Mouse (Mus musculus) heart, embryonic 11.5 days (tissue): ENCODE data around the gene St14. TPM values are rescaled to one million over a fixed set of nuclear protein-coding genes. Genes with fewer than 3 reads are reported as not detected.
A peak's percentile ranks its signal among the peaks of the same experiment; 100 is the strongest.
"Not testable (repeated sequence)": the region's sequence is repeated elsewhere in the genome, so short reads cannot be mapped to it uniquely, and the experiment has no call there.

Experiments
- ATAC-seq: fragments of 200-750 bp; cut with Nextera tagmentation; replicated peaks from 2 replicates; pipeline ENCODE4 v1.8.0; 2017; ENCODE audit warnings: moderate library complexity; ENCODE audit not compliant: insufficient number of reproducible peaks, low FRiP score, low TSS enrichment
- H3K27ac ChIP-seq: fragments of 300-500 bp; sonication (generic); 2 replicates; pipeline ENCODE4 v1.5.1; 2014; ENCODE audit warnings: mild to moderate bottlenecking, low read depth, low read length
- H3K27me3 ChIP-seq: fragments of 300-500 bp; sonication (generic); 2 replicates; pipeline ENCODE4 v1.6.1; 2014; ENCODE audit warnings: mild to moderate bottlenecking, low read length, mixed read lengths; ENCODE audit not compliant: control insufficient read depth, insufficient read depth
- H3K36me3 ChIP-seq: fragments of 300-500 bp; sonication (generic); 2 replicates; pipeline ENCODE4 v1.6.1; 2014; ENCODE audit warnings: mild to moderate bottlenecking, low read length, moderate library complexity, mixed read lengths; ENCODE audit not compliant: control insufficient read depth, insufficient read depth
- H3K4me1 ChIP-seq: fragments of 300-500 bp; sonication (generic); 2 replicates; pipeline ENCODE4 v1.6.1; 2014; ENCODE audit warnings: low read length; ENCODE audit not compliant: control insufficient read depth, insufficient read depth
- H3K4me2 ChIP-seq: fragments of 300-500 bp; sonication (generic); 2 replicates; pipeline ENCODE4 v1.6.1; 2014; ENCODE audit warnings: mild to moderate bottlenecking, moderate library complexity
- H3K4me3 ChIP-seq: fragments of 300-500 bp; sonication (generic); 2 replicates; pipeline ENCODE4 v1.5.1; 2014; ENCODE audit warnings: low read depth, low read length
- H3K9ac ChIP-seq: fragments of 300-500 bp; sonication (generic); 2 replicates; pipeline ENCODE4 v1.6.1; 2014; ENCODE audit warnings: mild to moderate bottlenecking, low read depth, low read length, moderate library complexity
- H3K9me3 ChIP-seq: fragments of 300-500 bp; sonication (generic); replicated peaks from 2 replicates; pipeline ENCODE4 v1.6.1; 2016; ENCODE audit warnings: low read length; ENCODE audit not compliant: control insufficient read depth
- WGBS: fragments of 180-500 bp; shearing (Covaris S2); extraction: QIAGEN DNeasy Blood & Tissue Kit; methylation state at CpG from one replicate; pipeline ENCODE4 v1.1.7; 2014; ENCODE audit not compliant: insufficient replicate concordance; 5-methylcytosine and 5-hydroxymethylcytosine counted together
- polyA plus RNA-seq: library from polyadenylated mRNA; unstranded; fragments of >200 nt; fragmentation: Nextera tagmentation; extraction: Ambion mirVana; gene quantifications from 2 replicates; pipeline ENCODE4 v1.2.1, GENCODE M21; 2014

St14 gene
- polyA plus RNA-seq = 0.63 and 0.96 TPM in 2 replicates

DNA sequence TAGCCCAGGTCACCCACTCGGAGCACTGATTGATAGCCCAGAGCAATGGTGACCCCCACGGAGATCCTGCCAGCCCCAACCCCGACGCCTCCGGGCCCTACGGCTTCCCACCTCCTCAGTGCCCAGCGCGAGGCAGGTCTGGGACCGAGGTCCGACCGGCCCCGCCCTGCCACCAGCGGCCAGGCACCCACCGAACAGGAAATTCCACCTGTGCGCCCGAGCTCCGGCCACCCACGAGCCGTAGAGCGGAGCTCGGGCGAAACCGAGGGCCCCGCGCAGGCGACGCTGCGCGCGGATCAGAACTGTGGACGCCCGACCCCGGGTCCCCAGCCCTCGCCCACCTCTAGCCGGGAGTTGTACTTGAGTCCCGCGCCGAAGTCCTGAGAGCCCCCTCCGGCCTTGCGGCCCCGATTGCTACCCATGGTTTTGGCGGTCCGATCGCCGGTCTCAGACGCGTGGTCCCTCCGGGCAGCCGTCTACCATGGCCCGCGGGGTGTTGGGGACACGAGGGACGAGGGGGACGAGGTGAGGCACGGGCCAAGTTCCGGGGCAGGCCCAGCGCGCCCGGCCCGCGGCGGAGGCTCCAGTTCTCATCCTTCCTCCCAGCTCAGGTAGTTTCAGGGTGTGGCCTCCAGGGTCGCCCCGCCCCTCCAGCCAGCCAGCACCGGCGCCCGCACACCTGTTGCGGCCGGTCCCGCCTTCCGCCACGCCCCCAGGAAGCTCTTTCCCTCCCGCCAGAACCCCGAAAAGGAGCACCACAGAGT is at the start of gene St14:
Gene St14 (minus strand): TSS at position 649 of the 764 bp plus-strand sequence.
- 0 out of 2 replicates have a peak, but pooled peaks cover 9% of the 10 kb centered on the region for H3K4me1 ChIP-seq
- peak within 1 kb of the TSS; percentile 53 for H3K4me3 ChIP-seq
- H3K27me3 ChIP-seq = peaks cover 60% of the 10 kb centered on the region
- no peak within 1 kb of the TSS for H3K27ac ChIP-seq
- WGBS = under 1% methylated on average over 74 of the region's 74 CpGs
- no peaks in the 10 kb centered on the region for H3K36me3 ChIP-seq
- peak within 1 kb of the TSS; percentile 94 for H3K4me2 ChIP-seq
- peak within 1 kb of the TSS; percentile 62 for H3K9ac ChIP-seq
- ATAC-seq = peak; percentile 57; the same call in 1 of the 2 replicates
- no peaks in the 10 kb centered on the region for H3K9me3 ChIP-seq

DNA sequence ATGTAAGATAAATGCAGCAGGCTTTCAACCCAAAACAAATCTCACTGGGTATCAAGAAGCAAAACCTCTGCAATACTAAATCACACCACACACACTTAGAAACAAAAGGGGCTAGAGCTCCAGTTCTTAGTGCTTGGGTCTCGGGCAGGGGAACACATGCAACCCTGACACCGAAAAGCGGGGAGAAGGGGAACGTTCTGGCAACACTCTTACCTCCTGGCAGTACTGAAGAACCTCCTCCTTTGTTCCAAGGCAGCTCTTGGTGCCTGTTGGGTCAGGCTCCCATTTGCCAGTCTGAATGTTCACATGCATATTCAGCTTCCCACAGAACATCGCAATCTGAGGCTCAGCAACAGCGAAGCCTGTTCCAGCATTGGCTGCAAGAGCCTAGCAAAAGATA is 46.0 kb upstream of the St14 start:
- Histone ChIP-seq H3K4me1 (peaks cover 42% of the 10 kb centered on the region), H3K9ac (no peak overlapping the region), H3K4me2 (no peak overlapping the region), H3K36me3 (peaks cover 2% of the 10 kb centered on the region; the same call in 1 of the 2 replicates), H3K27ac (no peak overlapping the region), H3K4me3 (no peak overlapping the region), H3K27me3 (no peaks in the 10 kb centered on the region), H3K9me3 (no peaks in the 10 kb centered on the region)
- ATAC-seq = no peak
- WGBS = 89% methylated on average over 6 of the region's 6 CpGs

DNA sequence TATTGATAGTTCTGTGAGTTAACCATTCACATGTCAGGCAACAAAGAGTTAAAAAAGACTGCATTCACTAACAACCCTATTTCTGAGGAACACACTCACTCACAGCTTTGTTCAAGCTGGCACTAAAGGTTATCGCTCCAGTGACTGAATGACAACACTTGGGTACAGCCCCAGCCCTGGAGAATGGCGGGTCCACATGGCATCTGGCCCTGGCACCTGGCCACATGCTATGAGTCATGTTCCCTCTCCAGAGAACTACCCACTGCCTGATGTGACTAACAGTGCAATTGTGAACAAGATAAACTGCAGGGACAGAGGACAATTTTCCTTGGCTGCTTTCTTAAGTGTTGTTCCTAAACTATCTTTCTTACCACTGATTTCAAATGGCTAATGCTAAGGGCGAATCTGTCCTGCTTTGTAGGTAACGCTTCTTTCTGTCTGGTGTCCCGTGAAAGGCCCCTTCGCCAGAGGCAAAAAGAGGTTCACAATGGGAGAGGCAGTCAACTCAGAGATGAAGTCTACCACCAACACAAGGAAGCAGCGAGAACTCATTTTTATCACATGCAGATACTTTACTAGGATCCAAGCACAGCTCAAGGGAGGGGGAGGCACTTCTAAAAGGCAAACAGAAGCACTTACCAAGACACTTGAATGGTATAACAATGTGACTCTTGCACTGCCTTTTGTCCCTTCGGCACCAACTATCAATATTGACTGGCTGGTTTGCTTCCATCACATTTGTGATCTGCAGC is 44.9 kb upstream of the St14 start:
- Histone ChIP-seq H3K9me3 (no peaks in the 10 kb centered on the region), H3K4me2 (no peak overlapping the region), H3K27ac (peak overlapping the region; percentile 29; the same call in 1 of the 2 replicates), H3K4me3 (no peak overlapping the region), H3K27me3 (no peaks in the 10 kb centered on the region), H3K9ac (no peak overlapping the region), H3K36me3 (peaks cover 2% of the 10 kb centered on the region; the same call in 1 of the 2 replicates), H3K4me1 (peaks cover 32% of the 10 kb centered on the region)
- peak; percentile 46; the same call in 1 of the 2 replicates for ATAC-seq
- 62% methylated on average over 8 of the region's 8 CpGs for WGBS

DNA sequence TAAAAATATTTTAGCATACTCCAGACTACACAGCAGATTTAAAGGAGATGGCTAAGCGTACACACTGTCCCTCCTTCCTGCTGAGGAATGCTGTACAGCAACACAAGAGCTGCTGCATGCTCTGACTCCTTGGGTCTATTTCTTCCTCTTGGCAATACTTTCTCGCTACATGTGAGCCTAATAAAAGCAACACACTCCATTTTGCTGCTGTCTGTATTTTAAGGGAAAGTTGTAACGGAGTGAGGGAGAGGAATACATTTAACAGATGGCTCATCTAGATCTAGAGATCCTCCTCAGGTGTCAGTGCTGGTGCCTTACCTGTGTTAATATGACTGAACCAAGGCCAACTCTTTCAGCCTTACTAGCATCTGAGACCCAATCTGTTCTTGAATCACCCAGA is 44.3 kb upstream of the St14 start:
- no peak overlapping the region for H3K4me2 ChIP-seq
- peaks cover 2% of the 10 kb centered on the region; the same call in 1 of the 2 replicates for H3K36me3 ChIP-seq
- peaks cover 27% of the 10 kb centered on the region for H3K4me1 ChIP-seq
- no peaks in the 10 kb centered on the region for H3K27me3 ChIP-seq
- H3K9me3 ChIP-seq = no peaks in the 10 kb centered on the region
- peak overlapping the region; percentile 29; the same call in 1 of the 2 replicates for H3K27ac ChIP-seq
- 84% methylated on average over 3 of the region's 3 CpGs for WGBS
- no peak overlapping the region for H3K9ac ChIP-seq
- ATAC-seq = no peak
- H3K4me3 ChIP-seq = no peak overlapping the region

DNA sequence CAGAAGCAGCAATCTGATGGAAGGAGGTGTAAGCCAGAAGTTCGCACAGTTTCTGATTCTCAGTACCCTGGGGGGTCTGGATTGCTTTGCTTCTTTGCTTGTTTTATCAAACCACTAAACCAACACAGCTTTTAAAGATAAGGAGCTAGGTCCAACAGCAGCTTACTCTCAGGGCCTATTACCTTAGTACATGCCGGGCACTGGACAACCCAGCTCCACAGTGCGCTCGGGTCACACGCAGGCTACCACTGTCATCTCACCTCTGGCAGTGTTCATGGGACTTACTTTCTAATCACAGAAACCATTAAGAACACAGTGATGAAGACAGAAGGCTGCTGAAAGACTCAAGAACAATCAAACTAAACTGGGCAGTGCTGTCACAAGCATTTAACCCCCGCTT is 43.7 kb upstream of the St14 start:
- Histone ChIP-seq H3K27ac (no peak overlapping the region), H3K4me1 (peaks cover 27% of the 10 kb centered on the region)
- WGBS = 57% methylated on average over 6 of the region's 6 CpGs

DNA sequence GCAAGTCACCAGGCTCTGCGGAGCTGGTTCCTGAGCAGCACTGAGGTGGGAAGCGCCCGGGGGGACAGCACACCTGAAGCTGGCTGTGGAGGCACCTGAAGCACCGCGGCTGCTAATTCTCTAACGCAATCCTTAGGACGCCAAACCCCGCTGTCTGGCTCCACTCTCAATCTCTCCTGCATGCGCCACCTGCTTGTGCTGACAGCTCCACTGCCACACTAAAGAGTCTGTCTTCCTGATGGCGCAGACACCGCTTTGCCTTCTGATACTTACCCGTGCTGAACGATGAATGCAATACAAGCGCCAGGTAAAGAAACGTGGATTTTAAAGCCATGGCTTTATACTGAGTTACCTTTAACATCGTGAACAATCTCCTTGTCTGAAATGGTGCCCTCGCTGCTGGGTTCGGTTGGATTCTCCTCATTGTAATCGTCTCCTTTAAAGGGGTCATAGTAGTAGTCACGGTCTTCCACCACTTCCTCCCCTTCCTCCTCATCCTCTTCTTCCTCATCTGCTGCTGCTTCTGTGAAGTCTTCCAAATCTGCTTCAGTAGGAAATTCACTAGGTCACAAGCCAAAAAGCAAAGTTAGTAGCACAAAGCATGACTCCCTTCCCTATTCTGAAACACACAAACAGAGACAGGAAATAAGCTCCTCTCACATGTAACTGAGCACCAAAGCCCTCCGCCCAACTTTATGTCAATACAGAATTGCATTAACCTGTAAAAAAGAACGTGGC is 36.9 kb upstream of the St14 start:
- no peaks in the 10 kb centered on the region for H3K27me3 ChIP-seq
- H3K36me3 ChIP-seq = peaks cover 12% of the 10 kb centered on the region
- 80% methylated on average over 22 of the region's 22 CpGs for WGBS
- ATAC-seq = no peak
- peaks cover 5% of the 10 kb centered on the region; the same call in 1 of the 2 replicates for H3K4me1 ChIP-seq
- H3K9ac ChIP-seq = no peak overlapping the region
- no peaks in the 10 kb centered on the region for H3K9me3 ChIP-seq
- no peak overlapping the region for H3K4me3 ChIP-seq
- H3K4me2 ChIP-seq = no peak overlapping the region; the same call in 1 of the 2 replicates
- H3K27ac ChIP-seq = no peak overlapping the region

More for the DNA sequence above, 43.7 kb upstream of the St14 start:
- H3K27me3 ChIP-seq = no peaks in the 10 kb centered on the region
- no peaks in the 10 kb centered on the region for H3K9me3 ChIP-seq
- peaks cover 2% of the 10 kb centered on the region; the same call in 1 of the 2 replicates for H3K36me3 ChIP-seq
- H3K9ac ChIP-seq = no peak overlapping the region
- no peak overlapping the region for H3K4me3 ChIP-seq
- no peak for ATAC-seq
- no peak overlapping the region for H3K4me2 ChIP-seq

DNA sequence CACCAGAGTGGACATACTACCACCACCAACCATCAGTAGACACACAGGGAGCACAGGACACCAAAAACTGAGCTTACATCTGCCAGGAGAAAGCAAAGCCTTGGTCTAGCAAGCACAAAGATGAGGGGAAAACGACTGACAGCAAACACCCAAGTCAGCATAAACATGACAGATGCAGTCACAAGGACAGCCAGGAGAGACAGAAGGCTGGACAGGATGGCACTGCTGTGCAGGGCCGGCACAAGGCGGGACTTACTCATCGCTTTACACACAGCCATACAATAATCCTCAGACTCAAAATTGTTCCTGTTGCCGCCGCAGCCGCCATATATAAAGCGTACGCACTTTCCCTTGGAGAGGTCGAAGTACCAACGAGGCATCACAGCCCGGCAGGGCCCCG is 35.7 kb upstream of the St14 start:
- WGBS = 90% methylated on average over 13 of the region's 13 CpGs
- no peak overlapping the region for H3K9ac ChIP-seq
- peaks cover 12% of the 10 kb centered on the region for H3K36me3 ChIP-seq
- no peak for ATAC-seq
- H3K27ac ChIP-seq = no peak overlapping the region
- no peaks in the 10 kb centered on the region for H3K9me3 ChIP-seq
- peaks cover 5% of the 10 kb centered on the region; the same call in 1 of the 2 replicates for H3K4me1 ChIP-seq
- H3K4me2 ChIP-seq = no peak overlapping the region
- H3K4me3 ChIP-seq = no peak overlapping the region
- H3K27me3 ChIP-seq = no peaks in the 10 kb centered on the region

DNA sequence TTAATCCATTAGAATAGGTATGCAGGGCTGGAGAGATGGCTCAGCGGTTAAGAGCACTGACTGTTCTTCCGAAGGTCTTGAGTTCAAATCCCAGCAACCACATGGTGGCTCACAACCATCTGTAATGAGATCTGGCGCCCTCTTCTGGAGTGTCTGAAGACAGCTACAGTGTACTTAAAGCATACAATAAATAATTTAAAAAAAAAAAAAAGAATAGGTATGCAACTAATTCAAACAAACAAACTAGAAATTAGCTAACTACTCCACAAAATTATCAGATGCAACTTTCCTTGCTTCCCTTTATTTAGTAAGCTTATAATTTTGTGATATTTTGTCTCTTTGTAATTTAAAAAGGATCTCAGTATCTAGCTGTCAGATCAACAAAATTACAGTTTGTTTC is 33.9 kb upstream of the St14 start:
- H3K9ac ChIP-seq, H3K9me3 ChIP-seq, H3K4me2 ChIP-seq, H3K27me3 ChIP-seq, ATAC-seq, H3K4me3 ChIP-seq, H3K27ac ChIP-seq, H3K4me1 ChIP-seq: not testable (repeated sequence)
- WGBS = 85% methylated on average over 3 of the region's 3 CpGs
- peaks cover 26% of the 10 kb centered on the region for H3K36me3 ChIP-seq
